Mouse (Mus musculus): ENCODE data around the gene Gab2. TPM values are rescaled to one million over a fixed set of nuclear protein-coding genes. Genes with fewer than 3 reads are reported as not detected.

The Gab2 gene
- total and polyA plus RNA-seq, 3 experiments, result 0.12 to 0.50 (median 0.30) TPM

GRCm38 (mm10) chr7:97298943-97299342, 217.6 kb downstream of the Gab2 start:
- H3K79me2 ChIP-seq (replicated peaks; ENCODE audit: control insufficient read depth, extremely low read depth, insufficient read depth, poor library complexity, severe bottlenecking), result no peaks in the 10 kb centered on the region
- H3K4me2 ChIP-seq (ENCODE audit: insufficient read depth, low read depth, poor library complexity, severe bottlenecking), result no peak overlapping the region
- H3K9me3 ChIP-seq (replicated peaks; ENCODE audit: low read length), result no peaks in the 10 kb centered on the region
- no peak overlapping the region for H3K4me3 ChIP-seq (replicated peaks in 1 of 3; ENCODE audit: low read depth in 2 of 3, low read length in 2 of 3, poor library complexity in 1 of 3)
- H3K36me3 ChIP-seq (replicated peaks in 1 of 2; ENCODE audit: control insufficient read depth in 1 of 2, insufficient read depth in 1 of 2, low read length in 1 of 2), result no peaks in the 10 kb centered on the region
- no peak for TF ChIP-seq ETS1 (conservative IDR thresholded peaks at IDR 0.05; ENCODE audit: low read depth, low read length)
- no peak for TF ChIP-seq MAZ (IDR thresholded peaks at IDR 0.05; ENCODE audit: low read depth, low read length)
- TF ChIP-seq GABPA (IDR thresholded peaks at IDR 0.05; ENCODE audit: insufficient replicate concordance, low read depth, low read length), result no peak
- no peak for TF ChIP-seq CTCF (conservative IDR thresholded peaks at IDR 0.05 in 1 of 2, IDR thresholded peaks at IDR 0.05 in 1 of 2; ENCODE audit: low read depth in 2 of 2, low read length in 2 of 2)
- no peak for TF ChIP-seq NRF1 (IDR thresholded peaks at IDR 0.05; ENCODE audit: low read depth, low read length)
- no peak overlapping the region for H3K9ac ChIP-seq (ENCODE audit: insufficient read depth, low read depth)
- H3K27me3 ChIP-seq (replicated peaks), result no peaks in the 10 kb centered on the region
- in situ Hi-C loops (cut with MboI; ENCODE audit: low pct_ligation_motif_present, low pct_unique_long_range_greater_than_20kb, low sequenced_read_pairs) (loop anchor here (10.0 kb wide), 2 partner anchors 214 to 324 kb away; partner anchors contain the start of gene Gab2), dilution Hi-C loops (cut with MboI; ENCODE audit: extremely low pct_ligation_motif_present, extremely low pct_unique_long_range_greater_than_20kb, low sequenced_read_pairs) (no loop called here)
- DNase-seq (ENCODE audit: extremely low read depth), result no peak
- H3K4me1 ChIP-seq (ENCODE audit: control insufficient read depth in 1 of 2, insufficient read depth in 2 of 2), result peaks cover 10 to 27% of the 10 kb centered on the region in 2 experiments; a peak in 3 of 4 replicates
- H3K27ac ChIP-seq (ENCODE audit: insufficient read depth, low read depth), result no peak overlapping the region

GRCm38 (mm10) chr7:97300914-97301313, 219.5 kb downstream of the Gab2 start:
- no peak overlapping the region for H3K4me3 ChIP-seq (replicated peaks in 1 of 3; ENCODE audit: low read depth in 2 of 3, low read length in 2 of 3, poor library complexity in 1 of 3)
- H3K27me3 ChIP-seq (replicated peaks), result no peaks in the 10 kb centered on the region
- dilution Hi-C loops (cut with MboI; ENCODE audit: extremely low pct_ligation_motif_present, extremely low pct_unique_long_range_greater_than_20kb, low sequenced_read_pairs) (no loop called here), in situ Hi-C loops (cut with MboI; ENCODE audit: low pct_ligation_motif_present, low pct_unique_long_range_greater_than_20kb, low sequenced_read_pairs) (no loop called here)
- TF ChIP-seq ZMIZ1 (IDR thresholded peaks at IDR 0.05; ENCODE audit: low read depth, low read length) (no peak), NELFE (IDR thresholded peaks at IDR 0.05; ENCODE audit: low read depth, low read length) (no peak), TCF12 (IDR thresholded peaks at IDR 0.05; ENCODE audit: low read depth, low read length) (no peak), JUND (conservative IDR thresholded peaks at IDR 0.05; ENCODE audit: low read depth, low read length) (no peak), PAX5 (IDR thresholded peaks at IDR 0.05; ENCODE audit: low read length) (no peak), NRF1 (IDR thresholded peaks at IDR 0.05; ENCODE audit: low read depth, low read length) (no peak), ELF1 (IDR thresholded peaks at IDR 0.05; ENCODE audit: low read depth, low read length) (no peak), CHD1 (IDR thresholded peaks at IDR 0.05; ENCODE audit: low read depth, low read length) (no peak), RAD21 (IDR thresholded peaks at IDR 0.05; ENCODE audit: low read depth, low read length) (no peak), SIN3A (IDR thresholded peaks at IDR 0.05; ENCODE audit: low read length) (no peak), USF1 (IDR thresholded peaks at IDR 0.05; ENCODE audit: low read depth, low read length) (no peak), CHD2 (IDR thresholded peaks at IDR 0.05; ENCODE audit: low read length) (no peak), MEF2A (IDR thresholded peaks at IDR 0.05; ENCODE audit: borderline replicate concordance, low read depth, low read length) (no peak)
- H3K27ac ChIP-seq (ENCODE audit: insufficient read depth, low read depth), result no peak overlapping the region
- no peak overlapping the region; the same call in 1 of the 2 replicates for H3K9ac ChIP-seq (ENCODE audit: insufficient read depth, low read depth)
- no peak for DNase-seq (ENCODE audit: extremely low read depth)
- H3K9me3 ChIP-seq (replicated peaks; ENCODE audit: low read length), result no peaks in the 10 kb centered on the region
- no peak overlapping the region for H3K4me2 ChIP-seq (ENCODE audit: insufficient read depth, low read depth, poor library complexity, severe bottlenecking)
- no peaks in the 10 kb centered on the region for H3K36me3 ChIP-seq (replicated peaks in 1 of 2; ENCODE audit: control insufficient read depth in 1 of 2, insufficient read depth in 1 of 2, low read length in 1 of 2)
- no peaks in the 10 kb centered on the region for H3K79me2 ChIP-seq (replicated peaks; ENCODE audit: control insufficient read depth, extremely low read depth, insufficient read depth, poor library complexity, severe bottlenecking)
- peaks cover 10 to 27% of the 10 kb centered on the region in 2 experiments; a peak in 3 of 4 replicates for H3K4me1 ChIP-seq (ENCODE audit: control insufficient read depth in 1 of 2, insufficient read depth in 2 of 2)
